Mouse (Mus musculus) cerebellum, adult 18-20 months (tissue): ENCODE data around the gene Ephx1.

ENCODE experiments used
- DNase-seq, 2 experiments: peaks; one replicate each; pipeline ENCODE4 v3.0.0; 2021

The Ephx1 gene

GRCm38 (mm10) chr1:180934467-180935419 is 86.0 kb downstream of the Ephx1 start, which contains the start of gene Lefty1:
Lefty1 (plus strand) TSS chr1:180935022.
- DNase-seq, result no peak

DNA sequence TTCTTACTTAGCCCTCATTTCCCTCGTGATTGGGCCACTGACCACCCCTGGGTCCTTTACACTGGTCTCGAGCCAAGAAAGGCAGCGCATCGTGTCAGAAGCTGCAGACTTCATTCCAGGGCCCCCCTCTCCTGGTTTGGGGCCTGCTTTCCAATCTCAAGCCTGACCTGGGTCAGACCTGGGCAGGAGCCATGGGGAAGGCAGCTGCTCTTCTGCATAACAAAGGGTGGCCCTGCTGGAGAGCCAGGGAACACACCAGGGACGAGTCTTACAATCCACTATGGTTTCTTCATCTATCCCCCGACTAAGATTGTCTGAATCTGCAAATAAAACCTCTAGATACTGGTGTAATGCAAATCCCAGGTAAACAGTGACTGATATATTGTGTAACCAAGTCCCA is 87.0 kb downstream of the Ephx1 start:
- no peak for DNase-seq

DNA sequence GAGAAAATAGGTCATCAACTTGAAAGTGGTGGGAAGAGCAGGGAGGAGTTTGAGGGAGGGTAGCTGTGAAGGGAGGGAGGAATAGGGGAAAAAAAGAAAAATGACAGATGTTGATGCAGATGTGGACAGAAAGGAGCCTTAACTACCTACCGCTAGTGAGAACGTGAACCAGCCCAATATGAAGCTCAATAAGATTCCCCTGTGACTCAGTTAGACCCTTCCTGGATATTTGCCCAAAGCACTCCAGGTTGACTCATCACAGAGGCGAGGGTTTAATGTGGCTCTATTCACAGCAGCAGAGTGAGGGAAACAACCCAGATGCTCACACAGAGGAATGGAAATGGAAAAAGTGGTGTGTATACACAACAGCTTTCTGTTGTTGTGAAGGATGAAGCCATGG is 89.6 kb downstream of the Ephx1 start:
- DNase-seq, result no peak

DNA sequence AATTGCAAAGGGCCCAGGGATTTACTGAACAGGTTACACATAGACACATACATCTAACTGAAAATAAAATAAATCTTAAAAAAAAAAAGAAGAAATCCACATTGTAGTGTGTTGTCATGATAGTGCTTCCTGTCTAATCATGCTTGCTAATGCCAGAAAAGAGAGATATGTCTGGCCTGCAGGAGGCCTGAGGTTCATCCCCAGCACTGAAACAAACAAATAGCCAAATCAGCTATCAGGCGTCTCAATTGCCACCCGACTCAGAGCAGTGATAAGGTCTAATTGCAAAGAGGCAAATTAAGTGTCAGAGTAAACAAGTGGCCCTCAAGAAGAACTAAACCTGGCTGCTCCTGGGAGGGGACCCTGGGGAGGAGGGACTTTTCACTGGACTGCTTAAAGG is 91.1 kb downstream of the Ephx1 start:
- DNase-seq, result no peak

DNA sequence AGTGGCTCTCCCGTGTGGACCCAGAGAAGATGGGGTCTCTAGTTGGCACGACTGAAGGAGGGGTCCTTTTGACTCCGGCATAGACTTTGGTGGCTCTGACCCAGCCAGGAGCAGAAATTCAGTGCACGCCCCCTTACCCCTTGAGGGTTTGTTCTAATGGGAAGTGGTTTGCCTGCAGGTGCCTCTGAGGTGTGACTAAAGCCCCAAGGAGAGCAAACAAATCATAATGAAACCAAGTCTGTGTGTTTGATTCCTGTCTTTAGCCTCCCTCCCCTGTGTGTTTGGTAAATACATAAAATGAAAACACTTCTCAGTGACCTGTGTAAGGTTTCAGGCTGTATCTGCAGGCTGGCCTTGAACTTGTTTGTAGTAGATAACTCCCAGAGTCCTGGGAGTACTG is 94.4 kb downstream of the Ephx1 start:
- DNase-seq, result no peak
